25 mouse cellular contexts compared by ENCODE assay signal in the genomic region with DNA sequence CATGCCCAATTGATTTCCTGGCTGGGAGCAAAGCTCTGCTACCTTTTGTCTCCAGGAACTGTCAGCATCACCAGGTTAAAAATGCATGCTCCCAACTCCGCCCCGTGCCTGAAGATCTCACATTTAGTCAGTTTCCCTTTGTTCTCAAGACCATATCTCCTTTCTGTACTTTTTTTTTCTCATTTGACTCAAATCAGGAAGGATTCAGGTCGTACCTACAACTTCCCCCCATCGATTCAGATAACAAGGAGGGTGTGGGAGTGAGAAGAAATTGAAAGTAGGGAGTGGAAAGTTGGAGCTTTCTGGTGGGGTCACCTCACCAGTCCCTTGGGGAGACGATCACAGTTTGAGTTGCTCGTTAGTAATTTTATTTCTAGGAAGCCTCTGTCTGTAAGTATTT.
A peak's percentile ranks its signal among the peaks of the same experiment; 100 is the strongest.
DNase-seq lines count a peak whose midpoint lies in the region; TF ChIP-seq lines count a peak whose summit lies in the region.
"Had no signal": no experiment of that assay in that cellular context is flagged by ENCODE, and none has a peak within 500 bp of the region (broad histone marks: within the 10 kb centered on the region; RNA-seq: fewer than 3 reads in every experiment).

No protein-coding gene starts in this region.

- no peaks in the 10 kb centered on the region for H3K9me3 ChIP-seq in MEL (replicated peaks; ENCODE audit: insufficient read depth, low read length)
- H3K9me3 ChIP-seq: embryonic facial prominence, embryonic 10.5 days; forebrain, embryonic 10.5 days; heart, embryonic 12.5 days; limb, embryonic 10.5 days; midbrain, embryonic 15.5 days; neural tube, embryonic 15.5 days had no signal

- TF ChIP-seq RAD21 in MEL (IDR thresholded peaks at IDR 0.05; ENCODE audit: low read depth, low read length): no peak

- H3K4me1 ChIP-seq in MEL (ENCODE audit: control insufficient read depth in 1 of 2, insufficient read depth in 2 of 2, low read length in 2 of 2): peaks cover 0 to 10% of the 10 kb centered on the region in 2 experiments; a peak in 3 of 4 replicates
- H3K4me1 ChIP-seq: heart, embryonic 12.5 days; midbrain, embryonic 15.5 days; neural tube, embryonic 15.5 days had no signal

- H3K27ac ChIP-seq in MEL (ENCODE audit: control insufficient read depth, low read depth, low read length): no peak overlapping the region
- H3K27ac ChIP-seq: embryonic facial prominence, embryonic 10.5 days; forebrain, embryonic 10.5 days; hindbrain, postnatal 0 days; limb, embryonic 10.5 days; macrophage; midbrain, embryonic 15.5 days; neural tube, embryonic 15.5 days had no signal

- DNase-seq in embryo, embryonic 10 days (ENCODE audit: low spot score): peak; percentile 22
- no peak for DNase-seq in embryo, embryonic 10.5 days (ENCODE audit: low spot score)
- DNase-seq in B cell, adult 2 months: peak; percentile 18 to 28
- DNase-seq in MEL (ENCODE audit: low read depth, low spot score): peak; percentile 39
- peak; percentile 6 for DNase-seq in retina, embryonic 14.5 days (ENCODE audit: low spot score)
- no peak for DNase-seq in thymus, postnatal 36 days
- no peak for DNase-seq in left cerebral cortex, postnatal 36 days (ENCODE audit: low spot score in 2 of 2)
- DNase-seq: adrenal gland, postnatal 25 days; cerebellum, adult 8-10 months; gastrocnemius, postnatal 14 days; heart, adult 18-20 months; heart, postnatal 10 days; kidney, adult 2 months; kidney, postnatal 10 days; right cerebral cortex, postnatal 14 days; thymus, postnatal 25 days had no signal

- H3K79me2 ChIP-seq in MEL (ENCODE audit: control insufficient read depth, insufficient read depth, low read length, poor library complexity): no peaks in the 10 kb centered on the region

- peaks cover 0 to 2% of the 10 kb centered on the region in 2 experiments; a peak in 2 of 4 replicates for H3K36me3 ChIP-seq in MEL (ENCODE audit: control insufficient read depth in 1 of 2, insufficient read depth in 2 of 2, low read length in 2 of 2)
- H3K36me3 ChIP-seq: embryonic facial prominence, embryonic 10.5 days; forebrain, embryonic 10.5 days; heart, embryonic 12.5 days; limb, embryonic 10.5 days; midbrain, embryonic 15.5 days; neural tube, embryonic 15.5 days had no signal

- no peak for TF ChIP-seq EP300 in MEL (IDR thresholded peaks at IDR 0.05; ENCODE audit: low read depth in 1 of 2, low read length in 2 of 2)

- H3K9ac ChIP-seq in MEL (ENCODE audit: control insufficient read depth, low read depth, low read length, poor library complexity, severe bottlenecking): peak overlapping the region; percentile 10; the same call in 1 of the 2 replicates
- H3K9ac ChIP-seq: heart, embryonic 12.5 days; midbrain, embryonic 15.5 days; neural tube, embryonic 15.5 days had no signal

- peak overlapping the region; percentile 32 to 56 for H3K4me3 ChIP-seq in MEL (ENCODE audit: control insufficient read depth in 1 of 2, insufficient read depth in 1 of 2, low read depth in 2 of 2, low read length in 2 of 2)
- H3K4me3 ChIP-seq: embryonic facial prominence, embryonic 10.5 days; forebrain, embryonic 10.5 days; heart, embryonic 12.5 days; limb, embryonic 10.5 days; midbrain, embryonic 15.5 days; myocyte; neural tube, embryonic 15.5 days had no signal

- intact Hi-C loops in left cerebral cortex, postnatal 36 days (cut with DNase I): no loop called here

- no peak for TF ChIP-seq POLR2A in MEL (IDR thresholded peaks at IDR 0.05; ENCODE audit: control insufficient read depth in 1 of 2, insufficient read depth in 1 of 2, low read depth in 1 of 2, low read length in 2 of 2, poor library complexity in 1 of 2)

- no peak for TF ChIP-seq CTCF in MEL (IDR thresholded peaks at IDR 0.05 in 2 of 3, conservative IDR thresholded peaks at IDR 0.05 in 1 of 3; ENCODE audit: control insufficient read depth in 1 of 3, insufficient read depth in 1 of 3, low read depth in 2 of 3, low read length in 3 of 3, poor library complexity in 1 of 3, severe bottlenecking in 1 of 3)

- no peaks in the 10 kb centered on the region for H3K27me3 ChIP-seq in MEL (ENCODE audit: control insufficient read depth in 1 of 2, insufficient read depth in 2 of 2, low read length in 2 of 2)
- H3K27me3 ChIP-seq: heart, embryonic 12.5 days; midbrain, embryonic 15.5 days; neural tube, embryonic 15.5 days had no signal

TF ChIP-seq in MEL, 35 proteins besides CTCF, POLR2A, EP300 and RAD21:
- 0 out of 2 replicates have a peak, but pooled peaks have one; percentile 8 for TF ChIP-seq GATA1 (IDR thresholded peaks at IDR 0.05; ENCODE audit: low read depth, low read length)
- TF ChIP-seq ETS1 (IDR thresholded peaks at IDR 0.05; ENCODE audit: low read depth, low read length): no peak
- TF ChIP-seq ZNF384 (IDR thresholded peaks at IDR 0.05; ENCODE audit: low read depth, low read length): peak; percentile 80
TF ChIP-seq in MEL: peak in this region for 2.

Comparison
In these comparisons a context has a peak if more than half of its experiments do, and no peak if none do; other contexts are left out.
1. DNase-seq: peak in embryo, embryonic 10 days (single experiment), B cell, adult 2 months (2 of 2), MEL (single experiment) and retina, embryonic 14.5 days (single experiment); none in embryo, embryonic 10.5 days (single experiment), thymus, postnatal 36 days (0 of 2) and left cerebral cortex, postnatal 36 days (0 of 2).